Mouse (Mus musculus): ENCODE results near the gene Uxs1. TPM values are rescaled to one million over a fixed set of nuclear protein-coding genes. Genes with fewer than 3 reads are reported as not detected.

The Uxs1 gene
- polyA plus RNA-seq, 1 experiment = 44.2 TPM

GRCm38 (mm10) chr1:43781195-43781594 is 46.4 kb downstream of the Uxs1 start:
- H3K4me1 ChIP-seq (ENCODE audit: control insufficient read depth, insufficient read depth, low read length) = 0 out of 2 replicates have a peak, but pooled peaks cover 4% of the 10 kb centered on the region
- no peak for TF ChIP-seq POLR2A (IDR thresholded peaks at IDR 0.05; ENCODE audit: low read depth, low read length)
- TF ChIP-seq CTCF (IDR thresholded peaks at IDR 0.05; ENCODE audit: borderline replicate concordance, insufficient read depth, low read length) = no peak
- no peak overlapping the region for H3K4me3 ChIP-seq (ENCODE audit: insufficient read depth, low read length)
- no peak overlapping the region for H3K27ac ChIP-seq (ENCODE audit: insufficient read depth, low read length)

- H3K4me1 ChIP-seq (ENCODE audit: control insufficient read depth, insufficient read depth, low read length) = 0 out of 2 replicates have a peak, but pooled peaks cover under 1% of the 10 kb centered on the region
- H3K4me3 ChIP-seq (ENCODE audit: insufficient read depth, low read length) = no peak overlapping the region
- no peak overlapping the region for H3K27ac ChIP-seq (ENCODE audit: insufficient read depth, low read length)
- TF ChIP-seq POLR2A (IDR thresholded peaks at IDR 0.05; ENCODE audit: low read depth, low read length) (no peak), CTCF (IDR thresholded peaks at IDR 0.05; ENCODE audit: borderline replicate concordance, insufficient read depth, low read length) (no peak)
These were observed 51.5 kb downstream of the Uxs1 start for GRCm38 (mm10) chr1:43776106-43776505.

GRCm38 (mm10) chr1:43774126-43774525 is 53.5 kb downstream of the Uxs1 start:
- no peak overlapping the region for H3K4me3 ChIP-seq (ENCODE audit: insufficient read depth, low read length)
- TF ChIP-seq POLR2A (IDR thresholded peaks at IDR 0.05; ENCODE audit: low read depth, low read length) = no peak
- no peak for TF ChIP-seq CTCF (IDR thresholded peaks at IDR 0.05; ENCODE audit: borderline replicate concordance, insufficient read depth, low read length)
- no peaks in the 10 kb centered on the region for H3K4me1 ChIP-seq (ENCODE audit: control insufficient read depth, insufficient read depth, low read length)
- H3K27ac ChIP-seq (ENCODE audit: insufficient read depth, low read length) = no peak overlapping the region

DNA sequence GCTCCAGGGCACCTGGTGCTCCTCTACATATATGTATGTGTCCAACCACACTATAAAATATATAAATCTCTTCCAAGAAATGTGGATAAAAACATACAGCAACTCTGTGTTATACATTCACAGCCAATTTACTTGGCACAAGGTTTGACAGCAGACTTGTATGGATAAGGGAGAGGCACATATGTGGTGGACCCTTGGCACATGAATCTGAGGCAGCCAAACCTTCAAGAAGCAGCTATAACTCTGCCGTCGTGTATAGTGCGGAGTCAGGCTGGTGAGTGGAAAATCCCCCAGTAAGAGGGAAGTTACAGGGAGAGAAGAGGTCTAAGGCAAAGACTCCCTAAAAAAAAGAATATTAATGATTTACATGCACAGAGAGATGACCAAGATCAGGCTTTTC is 54.9 kb downstream of the Uxs1 start:
- Histone ChIP-seq H3K4me1 (ENCODE audit: control insufficient read depth, insufficient read depth, low read length) (no peaks in the 10 kb centered on the region), H3K27ac (ENCODE audit: insufficient read depth, low read length) (no peak overlapping the region), H3K4me3 (ENCODE audit: insufficient read depth, low read length) (no peak overlapping the region)
- TF ChIP-seq POLR2A (IDR thresholded peaks at IDR 0.05; ENCODE audit: low read depth, low read length) (no peak), CTCF (IDR thresholded peaks at IDR 0.05; ENCODE audit: borderline replicate concordance, insufficient read depth, low read length) (no peak)

DNA sequence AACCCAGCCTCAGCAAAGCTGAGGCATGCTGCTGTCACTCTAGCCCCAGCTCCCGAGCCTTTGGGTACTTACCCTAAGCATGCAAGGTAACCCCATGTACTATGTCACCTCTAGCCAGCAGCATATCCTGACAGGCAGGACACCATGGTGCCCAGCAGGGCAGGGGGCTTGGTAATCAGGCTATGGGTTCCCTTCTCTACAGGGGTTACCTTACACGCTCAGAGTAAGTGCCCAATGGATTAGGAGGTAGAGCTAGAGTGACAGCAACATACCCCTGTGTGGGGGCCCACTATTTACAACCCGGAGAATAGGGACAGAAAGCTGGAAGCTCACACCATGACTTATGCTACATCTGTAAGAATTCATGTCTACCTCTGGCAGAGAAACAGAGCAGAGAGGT is 57.6 kb downstream of the Uxs1 start:
- TF ChIP-seq CTCF (IDR thresholded peaks at IDR 0.05; ENCODE audit: borderline replicate concordance, insufficient read depth, low read length) (no peak), POLR2A (IDR thresholded peaks at IDR 0.05; ENCODE audit: low read depth, low read length) (no peak)
- Histone ChIP-seq H3K4me1 (ENCODE audit: control insufficient read depth, insufficient read depth, low read length) (0 out of 2 replicates have a peak, but pooled peaks cover 5% of the 10 kb centered on the region), H3K27ac (ENCODE audit: insufficient read depth, low read length) (no peak overlapping the region), H3K4me3 (ENCODE audit: insufficient read depth, low read length) (no peak overlapping the region)

DNA sequence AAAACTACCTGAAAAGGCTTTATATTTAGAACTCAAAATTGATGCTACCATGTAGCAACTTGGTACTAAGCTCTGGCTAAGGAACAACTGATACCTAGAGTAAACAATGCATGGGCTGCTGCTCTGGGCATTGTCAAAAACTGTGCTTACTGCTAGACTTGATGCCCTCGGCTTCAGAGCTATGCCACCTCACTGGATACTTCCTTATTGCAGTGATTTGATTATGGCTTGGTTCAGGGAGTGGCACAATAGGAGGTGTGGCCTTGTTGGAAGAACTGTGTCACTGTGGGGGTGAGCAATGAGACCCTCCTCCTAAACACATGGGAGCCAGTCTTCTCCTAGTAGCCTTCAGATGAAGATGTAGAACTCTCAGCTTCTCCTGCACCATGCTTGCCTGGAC is 58.3 kb downstream of the Uxs1 start:
- Histone ChIP-seq H3K4me1 (ENCODE audit: control insufficient read depth, insufficient read depth, low read length) (0 out of 2 replicates have a peak, but pooled peaks cover 5% of the 10 kb centered on the region), H3K4me3 (ENCODE audit: insufficient read depth, low read length) (no peak overlapping the region), H3K27ac (ENCODE audit: insufficient read depth, low read length) (no peak overlapping the region)
- TF ChIP-seq CTCF (IDR thresholded peaks at IDR 0.05; ENCODE audit: borderline replicate concordance, insufficient read depth, low read length) = no peak
- no peak for TF ChIP-seq POLR2A (IDR thresholded peaks at IDR 0.05; ENCODE audit: low read depth, low read length)

DNA sequence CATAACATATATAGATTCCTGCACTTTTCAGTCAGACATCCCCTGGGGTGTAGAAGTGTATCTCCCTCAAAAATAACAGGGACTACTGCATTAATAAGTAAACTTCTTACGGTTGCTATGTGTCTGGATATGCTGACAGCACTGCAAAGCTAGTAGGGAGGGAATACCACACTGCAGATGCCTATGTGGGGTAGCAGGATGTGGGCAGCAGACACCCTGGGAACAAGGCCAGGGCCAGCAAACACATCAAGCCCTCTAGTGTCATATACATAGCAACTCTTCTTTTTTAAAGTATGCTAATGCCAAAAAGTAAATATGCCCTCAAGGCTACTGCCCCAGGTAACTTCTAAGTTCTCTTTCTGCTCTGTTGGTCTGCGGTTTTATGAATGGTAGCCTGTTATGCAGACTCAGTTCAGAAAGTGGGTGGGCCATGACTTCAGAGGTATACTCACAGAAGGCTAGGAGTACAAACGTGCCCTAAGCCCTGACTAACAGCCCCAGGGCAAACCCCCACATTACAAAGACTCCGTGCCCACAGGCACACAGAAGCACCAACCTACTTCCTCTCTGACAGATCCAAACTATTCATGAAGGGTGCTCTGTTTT is 59.1 kb downstream of the Uxs1 start:
- H3K4me3 ChIP-seq (ENCODE audit: insufficient read depth, low read length) = no peak overlapping the region

GRCm38 (mm10) chr1:43766328-43766727 is 61.3 kb downstream of the Uxs1 start:
- 0 out of 2 replicates have a peak, but pooled peaks cover 5% of the 10 kb centered on the region for H3K4me1 ChIP-seq (ENCODE audit: control insufficient read depth, insufficient read depth, low read length)
- H3K4me3 ChIP-seq (ENCODE audit: insufficient read depth, low read length) = no peak overlapping the region
- no peak overlapping the region for H3K27ac ChIP-seq (ENCODE audit: insufficient read depth, low read length)
- TF ChIP-seq CTCF (IDR thresholded peaks at IDR 0.05; ENCODE audit: borderline replicate concordance, insufficient read depth, low read length) (no peak), POLR2A (IDR thresholded peaks at IDR 0.05; ENCODE audit: low read depth, low read length) (no peak)

More for the DNA sequence above, 59.1 kb downstream of the Uxs1 start:
- TF ChIP-seq CTCF (IDR thresholded peaks at IDR 0.05; ENCODE audit: borderline replicate concordance, insufficient read depth, low read length) = no peak
- TF ChIP-seq POLR2A (IDR thresholded peaks at IDR 0.05; ENCODE audit: low read depth, low read length) = no peak
- Histone ChIP-seq H3K4me1 (ENCODE audit: control insufficient read depth, insufficient read depth, low read length) (0 out of 2 replicates have a peak, but pooled peaks cover 5% of the 10 kb centered on the region), H3K27ac (ENCODE audit: insufficient read depth, low read length) (no peak overlapping the region)

DNA sequence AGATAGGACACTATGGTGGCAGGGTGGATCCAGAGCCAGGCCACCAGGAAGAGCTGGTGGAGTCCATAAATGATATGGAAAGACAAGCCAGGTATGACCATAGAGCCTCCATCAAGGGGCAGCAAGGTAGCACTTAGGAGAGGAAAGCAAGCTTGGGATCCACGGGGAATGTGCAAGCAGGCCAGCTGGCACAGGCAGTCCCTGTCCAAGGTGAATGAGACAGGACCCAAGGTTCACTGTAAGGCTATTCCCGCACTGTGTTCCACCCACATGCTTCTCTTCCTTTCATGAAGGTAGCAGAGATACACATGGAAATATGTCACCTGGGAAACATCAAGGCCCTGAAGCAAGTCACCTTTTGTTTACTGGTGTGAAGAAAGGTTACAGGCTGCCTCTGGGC is 63.1 kb downstream of the Uxs1 start:
- 0 out of 2 replicates have a peak, but pooled peaks cover 5% of the 10 kb centered on the region for H3K4me1 ChIP-seq (ENCODE audit: control insufficient read depth, insufficient read depth, low read length)
- H3K27ac ChIP-seq (ENCODE audit: insufficient read depth, low read length) = no peak overlapping the region
- H3K4me3 ChIP-seq (ENCODE audit: insufficient read depth, low read length) = no peak overlapping the region
- TF ChIP-seq POLR2A (IDR thresholded peaks at IDR 0.05; ENCODE audit: low read depth, low read length) (no peak), CTCF (IDR thresholded peaks at IDR 0.05; ENCODE audit: borderline replicate concordance, insufficient read depth, low read length) (no peak)

- no peak overlapping the region for H3K27ac ChIP-seq (ENCODE audit: insufficient read depth, low read length)
- H3K4me3 ChIP-seq (ENCODE audit: insufficient read depth, low read length) = no peak overlapping the region
- no peaks in the 10 kb centered on the region for H3K4me1 ChIP-seq (ENCODE audit: control insufficient read depth, insufficient read depth, low read length)
- no peak for TF ChIP-seq CTCF (IDR thresholded peaks at IDR 0.05; ENCODE audit: borderline replicate concordance, insufficient read depth, low read length)
- no peak for TF ChIP-seq POLR2A (IDR thresholded peaks at IDR 0.05; ENCODE audit: low read depth, low read length)
These were observed 67.5 kb downstream of the Uxs1 start for GRCm38 (mm10) chr1:43760085-43760484.
